Mouse (Mus musculus): ENCODE measurements around the gene Olfr1487.
"Not testable (repeated sequence)": the region's sequence is repeated elsewhere in the genome, so short reads cannot be mapped to it uniquely, and the experiment has no call there.

Gene Olfr1487

DNA sequence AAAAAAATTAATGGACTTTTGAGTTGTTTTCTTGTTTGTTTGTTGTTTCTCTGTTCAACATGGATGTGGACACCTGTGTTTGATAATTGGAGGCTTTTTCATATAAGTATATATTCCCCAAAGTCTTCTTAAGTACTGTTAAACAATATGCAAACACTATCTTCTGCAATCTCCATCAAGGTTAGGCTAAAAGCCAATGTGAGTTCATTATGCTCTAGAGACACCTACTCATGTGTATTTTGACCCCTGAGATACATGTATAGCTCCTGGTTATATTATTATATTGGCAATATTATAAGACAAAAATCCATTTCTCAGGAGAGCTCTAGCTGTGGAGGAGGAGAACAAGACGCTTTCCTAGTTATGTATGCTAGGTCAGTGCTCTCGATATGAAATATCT lies at the start of gene Olfr1487:
Gene Olfr1487, plus strand, starts transcription at position 301 of the 400 bp plus-strand sequence.
- not testable (repeated sequence) for DNase-seq

DNA sequence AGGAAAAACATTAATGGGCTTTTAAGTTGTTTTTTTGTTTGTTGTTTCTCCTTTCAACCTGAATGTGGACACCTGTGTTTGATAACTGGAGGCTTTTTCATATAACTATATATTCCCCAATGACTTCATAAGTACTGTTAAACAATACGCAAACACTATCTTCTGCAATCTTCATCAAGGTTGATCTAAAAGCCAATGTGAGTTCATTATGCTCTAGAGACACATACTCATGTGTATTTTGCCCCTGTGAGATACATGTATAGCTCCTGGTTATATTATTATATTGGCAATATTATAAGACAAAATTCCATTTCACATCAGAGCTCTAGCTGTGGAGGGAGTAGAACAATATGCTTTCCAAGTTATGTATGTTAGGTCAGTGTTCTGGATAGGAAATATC lies 34.0 kb upstream of the Olfr1487 start, which contains the start of gene Olfr1484:
Gene Olfr1484, plus strand, starts transcription at position 301 of the 400 bp plus-strand sequence.
- no peak for DNase-seq

DNA sequence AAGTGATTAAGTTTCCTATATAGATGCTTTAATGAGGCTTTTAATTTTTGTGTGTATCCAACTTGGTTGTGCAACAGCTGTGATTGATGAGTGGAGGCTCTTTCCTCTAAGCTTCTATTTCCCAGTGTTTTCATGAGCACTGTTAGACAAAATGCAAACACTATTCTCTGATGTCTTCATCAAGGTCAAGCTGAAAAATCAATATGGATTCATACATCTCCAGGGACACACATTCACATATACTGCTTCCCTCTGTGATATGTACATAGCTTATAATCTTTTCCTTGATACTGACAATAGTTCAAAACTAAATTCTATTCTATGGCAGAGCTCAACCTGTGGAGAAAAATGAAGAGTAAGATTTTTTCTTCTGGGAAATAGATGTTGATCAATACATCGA lies 14.1 kb downstream of the Olfr1487 start, which contains the start of gene Olfr1489:
Gene Olfr1489, plus strand, starts transcription at position 301 of the 400 bp plus-strand sequence.
- no peak for DNase-seq

DNA sequence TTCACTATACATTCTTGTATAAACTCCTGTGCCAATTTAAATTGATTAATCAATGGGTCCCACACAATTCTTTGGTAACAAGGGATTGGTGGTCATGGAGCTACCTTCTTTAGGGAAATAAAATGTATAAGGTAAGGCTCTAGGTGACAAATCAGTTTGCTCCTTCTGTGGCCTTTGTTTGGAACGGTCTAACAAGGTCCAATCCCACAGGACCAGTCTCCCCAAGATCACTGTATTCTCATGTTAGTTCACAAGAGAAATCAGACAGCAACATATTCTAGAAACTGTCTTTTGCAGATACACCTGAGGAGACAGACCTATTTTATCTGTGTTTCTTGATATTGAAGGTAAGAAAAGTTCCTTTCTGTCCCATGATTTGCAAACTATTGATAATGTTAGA lies 33.6 kb downstream of the Olfr1487 start, which contains the start of gene Olfr1490:
Gene Olfr1490, plus strand, starts transcription at position 301 of the 400 bp plus-strand sequence.
- no peak for DNase-seq
